Mouse (Mus musculus) adrenal gland, postnatal 25 days (tissue): ENCODE data around the gene Tmem132e. TPM values are rescaled to one million over a fixed set of nuclear protein-coding genes. Genes with fewer than 3 reads are reported as not detected.

Experiments
- DNase-seq: peaks from one replicate; pipeline ENCODE4 v3.0.0; 2021; ENCODE audit warnings: mixed read lengths
- long read RNA-seq: library from polyadenylated mRNA; stranded (forward); transcript quantifications from one replicate; pipeline ENCODE4 v2.0.0, GENCODE M21; 2021
- total RNA-seq: library from RNA; stranded (reverse); gene quantifications from 2 replicates; pipeline ENCODE4 v1.2.3, GENCODE M21; 2021

The Tmem132e gene
- total RNA-seq: 0.33 and 1.3 TPM in 2 replicates
- long read RNA-seq: 0 reads

GRCm38 (mm10) chr11:82388371-82389313 lies at the start of gene Tmem132e:
Gene Tmem132e (plus strand): TSS chr11:82388900.
- DNase-seq: peak; percentile 12

DNA sequence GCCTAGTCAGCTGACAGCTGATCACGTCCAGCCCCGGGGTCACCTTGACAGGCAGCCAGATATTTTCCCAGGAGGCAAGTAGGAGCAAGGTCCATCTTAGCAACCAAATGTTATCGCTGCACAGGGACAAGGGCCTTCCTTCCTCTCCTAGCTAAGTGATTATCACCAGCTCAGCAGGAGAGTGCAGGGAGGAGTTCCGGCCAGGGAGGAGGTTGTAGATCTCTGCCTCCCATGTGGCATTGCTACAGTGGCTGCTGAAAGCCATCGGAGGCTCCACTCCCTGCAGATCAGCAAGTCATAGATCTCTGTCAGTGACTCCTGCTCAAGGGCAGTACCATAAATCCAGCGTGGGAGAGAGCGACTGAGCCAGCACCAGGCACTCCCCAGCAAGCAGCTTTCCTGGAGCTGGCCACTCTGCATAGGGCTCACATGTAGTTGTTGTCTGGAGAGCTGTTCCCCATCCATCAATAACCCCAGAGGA lies 48.7 kb upstream of the Tmem132e start:
- peak; percentile 60 for DNase-seq

DNA sequence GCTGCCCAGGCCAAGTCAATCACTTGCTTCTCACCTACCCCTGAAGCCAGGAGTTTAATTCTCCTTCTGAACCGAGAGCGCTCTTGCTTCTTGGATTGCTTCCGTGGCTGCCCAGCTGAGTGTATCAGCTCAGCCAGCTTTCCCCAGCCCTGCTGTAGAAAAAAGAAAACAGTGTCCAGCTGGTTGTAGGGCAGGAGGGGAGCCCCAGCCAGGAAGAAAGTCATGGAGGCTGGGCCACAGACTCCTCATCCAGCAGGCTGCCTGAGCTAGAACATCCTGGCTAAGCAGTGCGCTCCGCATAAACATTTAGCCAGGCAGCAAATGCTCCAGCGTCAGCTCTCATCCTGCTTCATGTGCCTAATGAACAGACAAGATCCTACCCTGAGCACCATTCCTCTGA lies 48.3 kb upstream of the Tmem132e start:
- DNase-seq: no peak

DNA sequence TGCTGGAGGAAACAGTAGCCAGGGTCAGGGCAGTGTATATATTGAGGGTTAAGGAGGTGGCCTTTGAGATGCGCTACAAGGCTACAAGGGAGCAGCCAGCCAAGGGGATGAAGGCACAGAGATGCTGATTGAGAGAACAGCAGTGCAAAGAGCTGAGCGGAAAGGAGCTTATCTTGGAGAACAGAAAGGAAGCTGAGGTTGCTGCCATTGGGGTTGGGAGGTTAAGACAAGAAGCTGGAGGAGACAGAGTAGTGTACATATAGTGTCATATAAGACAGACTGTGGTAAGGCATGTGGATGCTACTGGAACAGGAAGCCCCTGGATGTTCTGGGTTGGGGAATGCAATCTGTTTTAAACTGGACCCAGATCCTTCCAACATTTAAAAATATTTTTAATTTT lies 47.8 kb upstream of the Tmem132e start:
- no peak for DNase-seq

- no peak for DNase-seq
These were observed 37.7 kb upstream of the Tmem132e start for GRCm38 (mm10) chr11:82351039-82351438.

- no peak for DNase-seq
These were observed 18.5 kb upstream of the Tmem132e start for GRCm38 (mm10) chr11:82370151-82370550.

DNA sequence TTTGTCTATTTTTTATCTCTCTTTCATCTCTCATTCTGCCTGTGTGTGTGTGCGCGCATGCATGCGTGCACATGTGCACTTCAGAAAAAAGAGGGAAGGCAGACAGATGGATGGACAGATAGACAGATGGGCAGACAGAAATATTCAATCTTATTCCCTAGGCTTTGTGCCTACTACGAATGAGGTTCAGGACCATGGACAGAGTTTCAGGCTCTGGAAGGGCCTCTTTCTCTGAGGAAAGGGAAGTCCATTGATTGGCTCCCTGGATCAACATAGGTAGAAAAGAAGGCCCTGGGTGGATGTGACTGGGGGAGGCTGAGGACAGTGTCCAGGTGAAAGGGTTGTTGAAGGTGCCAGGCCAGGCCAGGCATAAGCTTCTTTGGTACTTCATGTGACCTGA lies 17.1 kb upstream of the Tmem132e start:
- DNase-seq: no peak

- no peak for DNase-seq
These were observed 8.0 kb upstream of the Tmem132e start for GRCm38 (mm10) chr11:82380606-82381202.

DNA sequence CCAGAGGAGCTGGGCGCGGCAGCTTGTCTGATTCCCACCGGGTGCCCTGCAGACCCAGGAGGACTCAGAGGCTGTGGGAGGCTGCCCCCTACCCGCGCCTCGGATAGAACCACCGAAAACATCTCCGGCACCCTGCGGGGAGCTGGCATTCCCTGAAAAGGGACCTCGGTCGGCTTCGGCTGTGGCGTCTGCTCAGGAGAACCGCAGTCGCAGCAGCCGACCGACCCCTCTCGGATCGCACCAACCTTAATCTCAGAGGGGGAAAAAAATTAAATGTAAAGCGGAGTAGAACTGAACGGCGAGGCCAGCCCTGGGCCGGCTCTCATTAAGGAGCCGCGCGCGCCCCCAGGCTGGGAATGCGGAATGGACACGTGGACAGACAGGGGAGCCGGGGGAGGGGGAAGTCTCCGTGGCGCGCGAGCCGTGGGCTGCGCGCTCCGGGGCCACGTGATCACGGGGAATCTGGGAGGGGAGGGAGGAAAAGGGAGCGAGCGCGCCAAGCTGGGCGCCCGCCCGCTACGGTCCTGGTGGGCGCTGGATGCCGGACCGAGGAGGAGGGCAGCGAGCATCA lies 1.6 kb upstream of the Tmem132e start:
- DNase-seq: peak; percentile 35

DNA sequence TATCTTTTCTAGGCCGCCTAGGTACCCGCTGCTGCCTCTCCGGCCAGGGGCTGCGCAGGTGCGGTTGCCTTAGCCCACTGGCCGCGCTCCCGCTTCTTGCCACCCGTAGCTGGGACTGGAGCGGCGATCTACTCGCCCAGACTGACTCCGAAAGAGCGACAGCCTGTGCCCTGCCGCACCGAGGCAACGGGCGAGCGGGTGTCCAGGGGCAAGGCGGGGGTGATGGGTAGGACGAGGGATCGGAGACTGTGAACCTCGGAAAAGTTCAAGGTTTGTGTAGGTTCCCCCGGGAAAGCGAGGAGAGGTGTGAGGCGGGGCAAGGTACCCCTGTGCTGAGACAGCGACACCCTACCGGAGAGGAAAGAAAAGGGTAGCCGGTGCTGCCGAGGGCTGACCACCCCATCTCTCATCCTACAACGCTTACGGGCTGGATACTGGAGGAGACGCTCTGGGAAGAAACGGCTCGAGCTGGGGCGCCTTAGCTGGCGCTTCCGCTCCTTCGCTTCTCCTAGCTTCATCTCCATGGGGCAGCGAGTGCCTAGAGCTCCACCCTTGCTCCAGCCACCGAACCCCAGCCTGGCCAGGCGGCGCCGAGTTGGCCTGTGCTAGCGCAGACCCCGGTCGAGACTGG lies 874 bp upstream of the Tmem132e start:
- DNase-seq: no peak

DNA sequence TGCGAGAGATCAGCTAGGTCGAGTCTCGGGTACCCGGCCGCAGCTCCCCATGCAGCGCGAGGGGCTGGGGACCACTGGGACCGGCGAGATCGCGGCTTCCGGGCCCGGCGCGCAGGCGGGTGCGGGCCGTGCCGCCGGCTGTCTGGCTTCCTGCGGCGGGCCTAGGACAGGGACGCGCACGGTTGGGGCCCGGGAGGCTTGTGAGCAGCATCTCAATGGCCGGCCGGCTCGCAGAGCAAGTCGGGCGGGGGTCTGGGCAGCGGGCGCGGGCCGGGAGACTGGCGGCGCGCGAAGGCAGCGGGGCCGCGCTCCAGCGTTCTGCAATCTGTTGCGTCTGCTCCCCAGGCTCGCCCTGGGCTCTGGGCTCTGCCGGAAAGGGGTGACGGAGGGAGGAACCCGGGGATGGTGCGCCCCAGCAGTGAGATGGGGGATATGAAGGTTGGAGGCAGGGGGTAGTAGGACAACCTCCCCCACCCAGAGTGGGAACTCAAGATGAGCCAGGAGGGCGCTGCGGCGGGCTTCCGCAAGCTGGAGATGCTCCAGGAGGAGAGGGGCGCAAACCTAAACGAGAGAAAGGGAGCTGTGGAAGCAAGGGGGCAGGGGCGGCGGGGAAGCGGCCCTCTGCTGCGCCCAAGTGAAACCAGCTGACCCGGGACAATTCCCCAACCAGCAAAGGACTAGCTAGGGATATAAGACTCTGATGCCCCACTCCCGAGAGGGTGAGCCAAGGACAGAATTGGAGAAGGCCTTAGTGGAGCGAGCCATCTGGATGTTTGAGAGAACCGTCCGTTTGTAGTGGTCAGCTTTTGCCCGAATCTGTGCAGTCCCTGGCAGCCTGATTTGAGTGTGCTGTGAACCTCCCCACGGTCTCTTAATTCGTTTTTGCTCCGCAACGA lies 944 bp downstream of the Tmem132e start:
- DNase-seq: no peak

DNA sequence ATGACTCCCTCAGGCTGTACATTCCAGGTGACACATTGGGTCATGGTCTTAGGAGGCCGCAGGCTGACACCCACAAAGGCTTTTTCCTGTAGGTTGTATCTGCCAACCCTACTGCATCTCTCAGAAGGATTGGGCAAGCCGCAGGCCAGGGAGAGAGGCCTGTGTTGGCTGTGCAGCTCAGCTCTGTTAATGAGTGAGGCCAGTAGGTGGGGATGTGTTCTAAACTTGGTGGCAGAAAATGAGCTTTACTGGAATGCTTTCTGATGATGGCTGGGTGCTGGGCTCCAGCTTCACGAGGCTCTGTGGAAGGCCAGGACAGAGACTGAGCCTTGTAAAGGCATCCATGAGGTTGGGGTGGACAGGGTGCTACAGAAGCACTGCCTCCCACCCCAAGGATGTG lies 3.6 kb downstream of the Tmem132e start:
- no peak for DNase-seq

DNA sequence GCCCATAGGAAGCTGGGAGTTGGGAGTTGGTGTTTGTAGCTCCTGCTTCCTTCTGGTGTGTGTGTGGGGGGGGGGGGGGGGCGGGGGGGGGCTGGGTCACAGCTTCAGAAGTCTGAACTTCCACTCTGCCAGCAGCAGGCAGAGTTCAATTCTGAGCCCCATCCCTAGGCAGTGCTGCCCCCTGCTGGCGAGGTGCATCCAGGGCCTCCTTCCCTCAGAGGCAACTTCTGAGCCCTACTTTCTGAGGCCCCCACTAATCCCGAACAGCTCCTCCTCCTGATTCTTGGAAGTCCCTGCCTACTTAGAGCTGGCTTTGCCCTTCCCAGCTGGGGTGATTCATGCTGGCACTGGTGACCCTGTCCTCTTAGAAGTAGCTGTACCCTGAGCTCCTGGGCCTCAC lies 10.9 kb downstream of the Tmem132e start:
- DNase-seq: peak; percentile 74

- DNase-seq: no peak
These were observed 16.9 kb downstream of the Tmem132e start for GRCm38 (mm10) chr11:82405641-82406040.

DNA sequence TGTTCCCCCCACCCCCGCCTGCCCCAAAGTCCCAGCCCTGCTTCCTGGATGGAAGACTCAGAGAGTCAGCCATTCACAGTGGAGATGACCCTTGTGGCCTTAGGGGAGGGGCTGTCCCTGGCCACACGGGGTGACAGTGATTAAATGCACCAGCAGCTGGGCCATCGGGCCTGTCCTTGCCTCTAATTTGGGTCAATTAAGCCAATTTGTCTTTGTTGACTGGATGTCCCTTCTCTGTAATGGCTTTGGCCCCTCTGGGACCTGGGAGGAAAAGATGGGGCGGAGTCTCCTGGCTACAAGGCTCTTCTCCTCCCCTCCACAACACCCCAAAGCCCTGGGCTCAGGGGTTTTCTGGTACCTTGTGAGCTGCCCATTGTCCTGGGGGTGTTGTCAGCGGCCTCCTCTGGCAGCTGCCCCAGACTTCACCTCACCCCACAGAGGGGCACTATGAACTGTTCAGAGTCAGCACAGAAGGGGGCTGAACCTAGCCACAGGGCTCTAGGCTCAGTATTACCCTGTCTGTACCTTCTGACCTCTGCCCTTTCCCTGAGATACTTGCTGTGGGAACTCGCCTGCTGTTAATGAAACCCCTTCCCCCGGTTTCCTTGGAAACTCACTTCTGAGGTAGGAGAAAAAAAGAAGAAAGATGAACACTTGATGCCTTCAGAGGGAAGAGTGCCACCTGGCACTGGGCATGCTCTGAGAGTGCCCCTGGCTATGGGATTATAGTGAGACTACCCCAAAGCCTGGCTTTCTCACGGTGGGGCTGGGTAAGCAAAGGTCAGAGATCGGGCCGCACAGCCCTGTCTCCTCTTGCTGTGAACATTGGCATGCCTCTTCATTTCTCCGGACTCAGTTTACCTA lies 17.9 kb downstream of the Tmem132e start:
- no peak for DNase-seq

DNA sequence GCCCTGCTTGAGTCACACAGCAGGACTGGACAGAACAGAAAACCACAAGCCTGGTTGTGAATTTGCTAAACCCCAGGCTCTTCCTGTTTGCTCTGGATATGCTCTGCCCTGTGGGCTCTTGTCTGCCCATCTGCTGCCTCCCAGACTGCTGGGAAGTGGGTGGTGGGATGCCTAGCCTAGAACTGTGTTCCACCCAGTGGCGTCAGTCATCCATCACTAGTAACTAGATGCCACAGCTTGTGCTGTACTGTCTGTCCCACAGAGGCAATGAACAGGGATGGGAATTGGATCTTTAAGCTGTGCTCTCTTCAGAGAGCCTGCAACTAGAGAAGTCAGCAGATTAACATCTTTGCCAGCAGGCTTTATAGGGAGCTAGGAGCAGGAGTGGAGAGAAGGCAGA lies 23.8 kb downstream of the Tmem132e start:
- no peak for DNase-seq

- no peak for DNase-seq
These were observed 29.8 kb downstream of the Tmem132e start for GRCm38 (mm10) chr11:82418337-82419041.

DNA sequence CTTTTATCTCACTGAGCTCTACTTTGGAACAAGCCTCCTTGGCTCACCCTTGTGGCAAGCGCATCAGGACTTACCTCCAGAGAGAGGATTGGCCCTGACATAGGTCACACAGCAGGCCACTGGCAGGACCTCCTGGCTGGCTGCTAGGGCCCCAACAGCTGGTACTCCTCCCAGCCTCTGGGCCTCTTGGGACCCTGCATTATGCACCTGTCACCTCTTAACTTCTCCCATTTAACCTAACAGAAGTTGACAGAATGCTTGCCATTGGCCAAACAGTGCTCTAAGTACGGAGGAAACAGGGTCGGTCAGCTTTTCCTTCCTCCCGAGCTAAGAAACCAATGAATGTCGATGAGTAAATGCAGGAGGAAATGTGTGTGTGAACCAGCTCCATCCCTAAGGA lies 33.2 kb downstream of the Tmem132e start:
- DNase-seq: no peak

- DNase-seq: no peak
These were observed 34.8 kb downstream of the Tmem132e start for GRCm38 (mm10) chr11:82423521-82423920.

- DNase-seq: no peak
These were observed 40.1 kb downstream of the Tmem132e start for GRCm38 (mm10) chr11:82428801-82429200.
